Mouse (Mus musculus): ENCODE data around the gene Gtf2a1. TPM values are rescaled to one million over a fixed set of nuclear protein-coding genes. Genes with fewer than 3 reads are reported as not detected.

The Gtf2a1 gene
- total and polyA plus RNA-seq, 2 experiments = 9.7 to 19.1 TPM

- no peaks in the 10 kb centered on the region for H3K79me2 ChIP-seq (ENCODE audit: control insufficient read depth, insufficient read depth, low read length)
- no peak overlapping the region for H3K27ac ChIP-seq (replicated peaks; ENCODE audit: insufficient read depth, low read depth, low read length)
- H3K4me3 ChIP-seq (ENCODE audit: insufficient read depth, low read depth, low read length) = no peak overlapping the region
- H3K27me3 ChIP-seq (ENCODE audit: control insufficient read depth, insufficient read depth, low read length) = no peaks in the 10 kb centered on the region; the same call in 1 of the 2 replicates
- 81% methylated on average over 6 of the region's 6 CpGs for whole genome bisulfite sequencing
- no peak for DNase-seq (ENCODE audit: extremely low read depth, low read depth, low spot score)
- no peak overlapping the region for H3K9ac ChIP-seq (ENCODE audit: low read depth, low read length)
- TF ChIP-seq CTCF (IDR thresholded peaks at IDR 0.05; ENCODE audit: low read depth, low read length) = no peak
- no peak for TF ChIP-seq POLR2A (IDR thresholded peaks at IDR 0.05; ENCODE audit: extremely low read depth, insufficient read depth, low read length)
- no peaks in the 10 kb centered on the region for H3K4me1 ChIP-seq (ENCODE audit: control insufficient read depth, insufficient read depth, low read length)
- no peaks in the 10 kb centered on the region for H3K36me3 ChIP-seq (ENCODE audit: control insufficient read depth, insufficient read depth, low read length)
Observed at GRCm38 (mm10) chr12:91513980-91514379, 76.3 kb downstream of the Gtf2a1 start.

GRCm38 (mm10) chr12:91511766-91512165 is 78.5 kb downstream of the Gtf2a1 start:
- H3K4me3 ChIP-seq (ENCODE audit: insufficient read depth, low read depth, low read length) = no peak overlapping the region
- no peaks in the 10 kb centered on the region; the same call in 1 of the 2 replicates for H3K27me3 ChIP-seq (ENCODE audit: control insufficient read depth, insufficient read depth, low read length)
- WGBS = 81% methylated on average over 3 of the region's 3 CpGs
- H3K4me1 ChIP-seq (ENCODE audit: control insufficient read depth, insufficient read depth, low read length) = no peaks in the 10 kb centered on the region
- DNase-seq (ENCODE audit: extremely low read depth, low read depth, low spot score) = no peak
- H3K27ac ChIP-seq (replicated peaks; ENCODE audit: insufficient read depth, low read depth, low read length) = no peak overlapping the region
- no peak overlapping the region for H3K9ac ChIP-seq (ENCODE audit: low read depth, low read length)
- no peak for TF ChIP-seq POLR2A (IDR thresholded peaks at IDR 0.05; ENCODE audit: extremely low read depth, insufficient read depth, low read length)
- no peak for TF ChIP-seq CTCF (IDR thresholded peaks at IDR 0.05; ENCODE audit: low read depth, low read length)
- H3K79me2 ChIP-seq (ENCODE audit: control insufficient read depth, insufficient read depth, low read length) = no peaks in the 10 kb centered on the region
- no peaks in the 10 kb centered on the region for H3K36me3 ChIP-seq (ENCODE audit: control insufficient read depth, insufficient read depth, low read length)

Other genes starting within 250 kb of the Gtf2a1 start
- gene Cep128, start 206.1 kb downstream of the Gtf2a1 start, total RNA-seq (2014; rRNA removed) = 1.2 and 1.6 TPM in 2 replicates
- gene Cep128, start 206.1 kb downstream of the Gtf2a1 start, polyA plus RNA-seq (2012; rRNA removed) = 0.55 and 0.67 TPM in 2 replicates
- 0.13 TPM in 1 of 2 replicates, not detected in the other for gene Tshr, start 205.9 kb downstream of the Gtf2a1 start, total RNA-seq (2014; rRNA removed)
- not detected in 2 replicates for gene Tshr, start 205.9 kb downstream of the Gtf2a1 start, polyA plus RNA-seq (2012; rRNA removed)
- gene Ston2, start 197.9 kb upstream of the Gtf2a1 start, total RNA-seq (2014; rRNA removed) = 4.6 and 6.5 TPM in 2 replicates
- 9.3 and 11.4 TPM in 2 replicates for gene Ston2, start 197.9 kb upstream of the Gtf2a1 start, polyA plus RNA-seq (2012; rRNA removed)